Mouse (Mus musculus) forebrain, embryonic 13.5 days (tissue): ENCODE results near the gene Clec4a2. TPM values are rescaled to one million over a fixed set of nuclear protein-coding genes. Genes with fewer than 3 reads are reported as not detected.

Experiments used
- polyA plus RNA-seq: library from polyadenylated mRNA; unstranded; fragments of >200 nt; fragmentation: Nextera tagmentation; extraction: Ambion mirVana; gene quantifications from 2 replicates; pipeline ENCODE4 v1.2.1, GENCODE M21; 2015

Gene Clec4a2
- polyA plus RNA-seq, 1 experiment from 2014 or later = 0.93 TPM

Other genes with a start within 250 kb of the Clec4a2 start
- 85.5 and 86.7 TPM in 2 replicates for gene Necap1, start 232.0 kb upstream of the Clec4a2 start, polyA plus RNA-seq
- gene Clec4a1, start 184.6 kb upstream of the Clec4a2 start, polyA plus RNA-seq = 0.52 and 0.55 TPM in 2 replicates
- 0.58 TPM in 1 of 2 replicates, not detected in the other for gene Clec4a3, start 153.9 kb upstream of the Clec4a2 start, polyA plus RNA-seq
- gene Clec4a4, start 116.1 kb upstream of the Clec4a2 start, polyA plus RNA-seq = not detected in 2 replicates
- not detected in 2 replicates for gene Clec4b1, start 56.5 kb upstream of the Clec4a2 start, polyA plus RNA-seq
- gene Clec4b2, start 66.5 kb downstream of the Clec4a2 start, polyA plus RNA-seq = not detected in 2 replicates
- 0.22 and 0.53 TPM in 2 replicates for gene Clec4n, start 123.4 kb downstream of the Clec4a2 start, polyA plus RNA-seq
- not detected in 2 replicates for gene Clec4d, start 155.7 kb downstream of the Clec4a2 start, polyA plus RNA-seq
- not detected in 2 replicates for gene Clec4e, start 183.4 kb downstream of the Clec4a2 start, polyA plus RNA-seq
- not detected in 2 replicates for gene Vmn2r19, start 201.9 kb downstream of the Clec4a2 start, polyA plus RNA-seq